Mouse (Mus musculus) bone marrow, adult 2 months (tissue): ENCODE data around the gene Zfp768.
A peak's percentile ranks its signal among the peaks of the same experiment; 100 is the strongest.
"Not testable (repeated sequence)": the region's sequence is repeated elsewhere in the genome, so short reads cannot be mapped to it uniquely, and the experiment has no call there.

Experiments
- CTCF ChIP-seq: fragments of 200-500 bp; IDR thresholded peaks from 2 replicates; pipeline ENCODE4 v1.5.1; 2011; ENCODE audit warnings: low read length, control low read depth; ENCODE audit not compliant: control insufficient read depth, insufficient read depth
- POLR2A ChIP-seq: fragments of 200-500 bp; IDR thresholded peaks from 2 replicates; pipeline ENCODE4 v1.6.1; 2011; ENCODE audit warnings: low read depth, mild to moderate bottlenecking, control low read depth, low read length, borderline replicate concordance; ENCODE audit not compliant: control insufficient read depth

GRCm38 (mm10) chr7:127375271-127376245 lies 30.2 kb upstream of the Zfp768 start, which contains the start of gene Zfp747:
- TF ChIP-seq POLR2A: not testable (repeated sequence)
- TF ChIP-seq CTCF: peak; percentile 68
